Mouse (Mus musculus): ENCODE data around the gene Ppid. TPM values are rescaled to one million over a fixed set of nuclear protein-coding genes. Genes with fewer than 3 reads are reported as not detected.

Ppid gene
- 10 to 100 TPM; 37.5 to 50.4 (median 42.6) TPM for total RNA-seq (2022)

DNA sequence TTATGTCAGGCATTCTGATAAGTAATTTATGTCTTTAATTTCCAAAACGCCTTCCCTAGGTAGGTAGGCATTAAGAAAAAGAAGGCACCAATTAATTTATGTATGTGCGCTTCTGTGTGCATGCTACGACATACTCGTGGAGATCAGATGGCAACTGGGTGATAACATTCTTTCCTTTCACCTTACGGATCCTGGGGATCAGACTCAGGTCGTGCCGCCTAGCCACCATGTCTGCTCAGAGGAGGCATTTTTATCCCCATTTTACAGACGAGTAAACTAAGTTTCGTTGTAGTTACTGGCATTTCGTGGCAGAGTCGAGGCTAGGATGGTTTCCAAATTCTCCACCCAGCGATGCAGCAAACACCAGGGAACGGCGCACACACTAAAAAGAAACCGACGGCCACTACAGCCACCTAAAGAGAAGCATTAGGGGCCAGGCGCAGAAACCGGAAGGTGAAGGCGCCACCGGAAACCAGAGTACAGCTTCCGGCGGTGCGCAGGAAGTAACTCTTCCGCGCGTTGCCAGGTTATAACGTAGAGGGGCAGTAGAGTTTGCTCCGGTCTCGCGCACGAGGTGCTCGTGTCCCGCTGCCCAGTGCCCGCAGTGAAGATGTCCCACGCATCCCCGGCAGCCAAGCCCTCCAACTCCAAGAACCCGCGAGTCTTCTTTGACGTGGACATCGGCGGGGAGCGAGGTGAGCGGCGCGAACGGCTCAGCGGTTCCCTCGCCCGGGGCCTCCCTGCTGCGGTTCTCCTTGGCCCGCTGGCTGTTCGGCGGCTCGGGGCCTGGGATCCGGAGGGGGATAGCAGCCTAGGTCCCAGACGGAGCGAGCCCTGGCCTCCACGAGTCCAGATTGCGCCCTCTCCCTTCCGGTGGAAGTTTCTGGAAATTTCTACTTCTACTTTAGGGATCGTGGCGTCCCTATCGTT, at the start of gene Ppid:
Gene Ppid (plus strand): TSS at position 480 of the 930 bp plus-strand sequence.
- peak; percentile 44 to 61 for DNase-seq (ENCODE audit: low spot score in 2 of 2)

DNA sequence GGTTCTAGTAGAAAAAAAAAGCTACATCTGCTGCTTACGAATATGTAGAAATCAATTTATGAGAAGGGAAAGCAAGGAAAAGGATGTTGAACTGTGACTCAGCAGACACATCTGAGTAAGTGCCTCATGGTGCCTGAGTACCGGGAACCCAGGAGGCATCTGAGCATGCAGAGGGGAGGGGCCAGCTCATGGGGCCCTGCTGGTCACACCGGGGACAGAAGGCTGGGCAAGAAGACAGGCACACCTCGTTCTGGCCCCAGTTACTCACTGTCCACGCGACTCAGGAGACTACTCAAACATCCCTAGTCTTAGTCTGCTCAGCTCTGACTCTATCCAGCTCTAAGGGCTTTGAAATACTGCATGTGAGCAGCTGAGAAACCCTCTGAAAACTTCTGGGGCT, 48.6 kb upstream of the Ppid start:
- DNase-seq (ENCODE audit: low spot score in 2 of 2), result no peak

DNA sequence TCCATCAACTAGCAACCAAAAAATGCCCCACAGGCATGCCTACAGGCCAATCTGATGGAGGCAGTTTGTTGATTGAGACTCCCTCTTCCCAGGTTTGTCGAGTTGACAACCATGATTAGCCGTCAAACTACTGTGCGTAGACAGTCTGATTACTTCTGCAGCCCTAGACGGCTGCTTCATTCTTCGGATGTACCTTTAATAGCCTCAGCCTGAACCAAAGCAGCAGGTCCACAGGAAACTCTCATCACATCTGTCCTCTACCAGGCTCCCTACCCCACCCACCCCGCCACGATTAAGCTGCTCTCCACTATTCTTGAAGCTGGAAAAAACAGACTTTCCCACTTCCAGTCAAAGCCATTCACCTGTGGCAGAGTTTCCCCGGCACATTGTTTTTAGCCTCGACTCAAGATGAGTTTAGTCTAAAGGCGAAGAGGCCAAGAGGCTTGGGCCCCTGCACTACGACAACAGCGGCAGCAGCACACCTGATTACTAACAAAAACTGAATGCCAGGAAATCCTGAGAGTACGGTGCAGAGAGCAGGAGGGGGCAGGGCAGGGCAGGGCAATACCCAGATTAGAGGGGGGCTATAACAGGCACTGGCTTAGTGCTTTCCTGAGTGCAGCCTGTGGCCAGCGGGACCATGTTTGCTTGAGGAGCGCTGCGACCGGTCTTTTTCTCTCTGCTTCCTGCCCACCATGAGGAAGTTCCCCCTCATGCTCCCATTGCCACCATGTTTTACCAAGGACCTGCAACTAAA, 42.3 kb upstream of the Ppid start:
- no peak for DNase-seq (ENCODE audit: low spot score in 2 of 2)

DNA sequence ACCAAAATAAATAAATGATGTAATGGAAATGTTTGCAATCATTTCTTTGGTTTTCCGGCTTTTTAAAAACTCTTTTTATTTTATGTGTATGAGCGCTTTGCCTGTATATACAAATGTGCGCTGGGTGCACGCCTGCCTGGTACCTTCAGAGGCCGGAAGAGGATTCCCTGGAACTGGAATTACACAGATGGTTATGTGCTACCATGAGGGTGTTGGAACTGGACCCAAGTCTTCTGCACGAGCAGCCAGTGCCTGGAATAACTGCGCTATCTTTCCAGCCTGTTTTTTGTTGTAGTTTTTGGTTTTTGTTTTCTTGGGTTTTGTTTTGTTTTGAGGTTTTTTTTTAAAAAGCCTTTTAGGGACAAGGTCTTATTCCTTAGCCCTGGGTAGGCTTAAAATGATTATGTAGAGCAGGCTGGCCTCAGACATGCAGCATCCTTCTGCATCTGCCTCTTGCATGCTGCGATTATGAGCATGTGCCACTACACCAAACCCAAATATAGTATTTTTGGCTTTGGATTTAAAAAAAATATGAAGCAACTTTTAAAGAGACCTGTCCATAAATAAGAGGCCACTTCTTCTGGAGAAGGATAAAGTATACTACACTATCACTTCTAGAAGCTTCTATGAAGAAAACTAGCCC, 41.3 kb upstream of the Ppid start:
- DNase-seq (ENCODE audit: low spot score in 2 of 2), result no peak

DNA sequence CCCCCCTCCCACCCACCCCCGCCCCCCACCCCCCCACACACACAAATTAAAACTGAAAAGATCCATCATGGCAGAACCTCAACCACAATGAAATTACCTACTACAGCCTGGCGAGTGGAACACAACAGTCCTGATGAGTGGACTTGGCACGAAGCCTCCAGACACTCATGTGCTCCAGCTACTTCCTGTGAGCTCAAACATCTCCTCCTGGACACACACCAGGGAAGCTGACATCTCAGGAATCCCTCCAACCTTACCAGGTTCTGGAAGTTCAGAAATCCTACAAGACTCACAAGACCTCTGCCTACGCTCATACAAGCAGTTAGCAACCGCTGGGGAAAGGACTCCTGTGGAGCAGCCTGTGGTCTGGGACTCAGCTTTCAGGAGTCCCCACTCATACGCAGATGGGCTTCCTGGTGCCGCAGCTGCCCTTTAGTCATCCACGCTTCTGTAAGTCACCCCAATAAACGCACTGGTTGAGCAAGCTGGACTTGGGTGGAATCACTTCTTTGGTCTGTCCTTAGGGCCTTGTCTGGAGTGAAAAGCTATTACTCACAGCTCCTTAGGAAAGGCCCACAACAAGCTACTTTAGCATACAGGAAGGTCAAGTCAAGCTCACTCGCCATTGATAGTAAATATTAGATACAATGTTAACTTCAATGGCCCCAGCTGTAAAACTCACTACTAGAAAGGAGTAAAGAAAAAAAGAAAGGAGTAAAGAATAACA, 39.2 kb upstream of the Ppid start:
- no peak for DNase-seq (ENCODE audit: low spot score in 2 of 2)

DNA sequence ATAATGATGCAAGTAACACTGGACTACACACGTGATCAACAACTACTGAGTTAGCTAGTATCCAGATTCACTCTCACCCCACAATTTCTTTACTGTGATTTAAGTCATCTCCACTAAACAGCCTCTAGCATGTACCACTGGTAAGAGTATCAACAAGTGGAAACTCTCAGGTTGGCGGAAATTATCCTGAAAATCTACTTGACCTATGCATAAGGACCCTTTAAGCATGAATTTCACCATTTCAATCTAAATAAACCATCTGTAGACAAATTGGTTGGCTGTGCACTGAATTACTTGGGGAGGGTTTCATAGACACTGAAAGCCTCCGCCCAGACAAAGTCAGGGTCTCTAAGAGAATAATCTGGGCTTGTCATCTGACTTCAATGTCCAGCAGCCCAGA, 37.4 kb upstream of the Ppid start:
- no peak for DNase-seq (ENCODE audit: low spot score in 2 of 2)

DNA sequence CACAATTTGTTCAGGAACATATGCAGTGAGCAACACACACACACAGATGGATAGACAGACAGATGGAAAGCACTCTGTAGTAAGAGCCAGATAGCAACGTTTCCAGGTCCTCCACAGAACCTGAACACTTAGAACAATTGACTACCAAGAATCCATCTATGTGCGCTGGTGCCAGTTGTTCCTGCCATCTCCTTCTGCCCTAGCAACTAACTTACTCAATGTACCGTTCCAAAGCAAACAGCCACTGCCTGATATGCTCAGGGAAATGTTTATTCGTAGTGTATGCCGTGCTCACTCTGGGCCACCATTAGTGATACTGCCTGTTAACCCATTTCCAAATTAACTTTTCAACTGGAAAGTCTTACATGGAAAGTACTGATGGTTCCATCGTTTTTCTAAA, 36.1 kb upstream of the Ppid start:
- no peak for DNase-seq (ENCODE audit: low spot score in 2 of 2)

DNA sequence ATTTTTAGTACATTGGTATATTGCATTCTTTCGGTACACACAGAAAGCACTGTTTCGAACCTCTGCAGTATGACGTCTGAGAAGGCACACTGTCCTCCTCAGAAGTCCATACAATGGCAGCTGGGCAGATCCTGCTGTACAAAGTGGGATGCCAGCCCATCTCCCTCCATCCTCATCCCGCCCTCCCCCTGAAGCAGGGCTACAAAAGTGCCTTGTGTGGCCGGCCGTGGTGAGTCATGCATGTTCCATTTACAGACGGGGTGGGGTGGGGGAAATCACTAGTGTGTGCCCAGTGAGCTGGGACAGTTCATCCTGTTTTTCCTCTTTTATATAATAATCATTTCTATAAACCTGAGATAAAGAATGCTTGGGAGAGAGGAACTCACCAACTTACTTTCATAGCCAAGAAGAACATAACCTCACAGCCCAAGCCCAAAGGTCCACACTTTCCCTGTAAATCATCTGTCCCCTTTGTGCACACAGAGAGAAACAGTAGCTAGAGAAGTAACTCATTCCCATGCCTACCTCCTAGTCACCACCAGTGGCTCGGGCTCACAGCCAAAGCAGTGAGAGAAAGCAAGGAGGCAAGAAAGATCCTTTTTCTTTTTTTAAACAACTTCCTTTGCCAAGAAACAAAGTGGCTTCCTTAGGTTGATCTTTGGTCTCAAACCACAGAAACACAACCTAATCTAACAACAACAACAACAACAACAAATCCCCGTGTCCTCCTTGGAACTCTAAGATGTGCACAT, 31.9 kb upstream of the Ppid start:
- no peak for DNase-seq (ENCODE audit: low spot score in 2 of 2)

DNA sequence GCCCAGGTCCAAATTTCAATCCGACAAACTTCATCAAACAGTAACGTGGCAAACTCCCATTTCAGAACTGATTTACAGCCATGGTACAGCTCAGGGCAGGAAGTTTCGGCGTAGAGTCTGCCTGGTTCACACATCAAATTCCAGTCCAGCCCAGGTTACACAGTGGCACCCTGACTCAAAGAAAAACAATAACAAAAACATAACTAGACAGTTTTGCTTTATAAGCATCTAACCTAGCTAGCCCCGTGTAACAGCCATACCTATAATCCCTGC, 31.4 kb upstream of the Ppid start:
- DNase-seq (ENCODE audit: low spot score in 2 of 2), result no peak

DNA sequence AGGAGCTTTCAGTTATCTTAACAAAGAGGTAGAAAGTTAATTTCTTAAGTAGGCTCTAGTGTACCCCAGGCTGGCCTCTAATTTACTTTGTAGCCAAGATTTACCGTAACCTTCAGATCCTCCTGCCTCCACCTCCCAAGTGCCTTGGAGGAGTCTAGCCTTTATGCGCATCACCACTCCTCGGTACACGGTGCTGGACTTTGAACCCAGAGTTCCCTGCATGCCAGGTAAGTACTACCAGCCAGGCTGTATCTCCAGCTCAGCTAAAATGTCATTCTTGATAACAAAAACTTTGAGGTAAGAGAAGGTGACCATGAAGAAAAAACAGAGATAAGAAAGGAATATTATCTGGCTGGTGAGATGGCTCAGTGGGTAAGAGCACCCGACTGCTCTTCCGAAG, 30.6 kb upstream of the Ppid start:
- no peak for DNase-seq (ENCODE audit: low spot score in 2 of 2)

DNA sequence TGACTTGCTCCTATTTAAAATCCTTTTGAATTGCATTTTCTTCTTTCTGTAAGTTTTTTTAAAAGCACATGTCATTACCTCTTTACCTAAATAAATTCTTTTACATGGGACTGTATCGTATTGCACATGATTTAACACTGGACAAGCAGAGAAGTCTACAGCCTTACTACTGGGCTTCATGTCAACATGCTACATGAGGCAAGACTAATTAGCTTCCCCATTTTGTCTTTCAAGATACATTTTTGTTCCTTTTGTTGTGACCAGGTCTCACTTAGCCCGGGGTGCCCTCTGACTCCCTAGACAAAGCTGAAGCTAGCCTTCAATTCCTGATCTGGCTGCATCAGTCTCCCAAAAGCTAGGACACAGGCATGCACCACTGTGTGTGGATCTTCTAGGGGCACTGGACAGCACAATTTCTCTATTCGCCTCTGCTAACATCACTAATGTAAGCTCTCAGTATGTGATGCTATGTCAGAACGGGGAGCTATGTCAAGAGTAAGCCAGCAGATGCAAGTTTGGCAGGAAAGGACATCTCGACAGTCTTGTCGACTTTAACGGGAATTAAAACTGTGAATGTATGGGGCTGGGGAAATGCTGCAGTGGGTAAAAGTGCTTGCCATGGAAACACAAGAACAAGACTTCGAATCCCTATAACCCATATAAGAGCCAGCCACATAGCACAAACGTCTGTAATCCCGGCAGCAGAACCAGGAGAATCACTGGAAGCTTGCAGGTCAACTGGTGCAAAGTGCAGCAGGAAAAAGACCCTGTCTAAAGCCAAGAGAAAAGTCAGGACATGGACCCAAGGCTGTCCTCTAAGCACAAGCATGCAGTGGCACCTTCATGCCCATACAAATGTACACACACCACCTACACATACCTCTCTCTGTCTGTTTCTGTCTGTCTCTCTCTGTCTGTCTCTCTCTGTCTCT, 29.1 kb upstream of the Ppid start:
- DNase-seq (ENCODE audit: low spot score in 2 of 2), result no peak

DNA sequence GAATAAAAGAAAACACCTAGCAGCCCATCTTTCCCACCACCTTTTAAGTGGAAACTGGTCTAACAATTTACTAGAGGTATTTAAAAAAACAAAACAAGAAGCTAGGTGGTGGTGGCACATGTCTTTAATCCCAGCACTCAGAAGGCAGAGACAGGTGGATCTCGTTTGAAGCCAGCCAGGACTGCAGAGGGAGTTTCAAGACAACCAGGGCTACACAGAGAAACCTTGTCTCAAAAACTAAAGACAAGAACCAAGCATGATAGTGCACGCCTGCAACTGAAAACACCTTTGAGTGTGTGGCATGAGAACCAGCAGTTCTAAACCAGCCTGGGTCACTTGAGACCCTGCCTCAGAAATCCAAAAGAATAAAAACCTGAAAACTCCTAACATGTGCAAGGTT, 27.6 kb upstream of the Ppid start:
- no peak for DNase-seq (ENCODE audit: low spot score in 2 of 2)

DNA sequence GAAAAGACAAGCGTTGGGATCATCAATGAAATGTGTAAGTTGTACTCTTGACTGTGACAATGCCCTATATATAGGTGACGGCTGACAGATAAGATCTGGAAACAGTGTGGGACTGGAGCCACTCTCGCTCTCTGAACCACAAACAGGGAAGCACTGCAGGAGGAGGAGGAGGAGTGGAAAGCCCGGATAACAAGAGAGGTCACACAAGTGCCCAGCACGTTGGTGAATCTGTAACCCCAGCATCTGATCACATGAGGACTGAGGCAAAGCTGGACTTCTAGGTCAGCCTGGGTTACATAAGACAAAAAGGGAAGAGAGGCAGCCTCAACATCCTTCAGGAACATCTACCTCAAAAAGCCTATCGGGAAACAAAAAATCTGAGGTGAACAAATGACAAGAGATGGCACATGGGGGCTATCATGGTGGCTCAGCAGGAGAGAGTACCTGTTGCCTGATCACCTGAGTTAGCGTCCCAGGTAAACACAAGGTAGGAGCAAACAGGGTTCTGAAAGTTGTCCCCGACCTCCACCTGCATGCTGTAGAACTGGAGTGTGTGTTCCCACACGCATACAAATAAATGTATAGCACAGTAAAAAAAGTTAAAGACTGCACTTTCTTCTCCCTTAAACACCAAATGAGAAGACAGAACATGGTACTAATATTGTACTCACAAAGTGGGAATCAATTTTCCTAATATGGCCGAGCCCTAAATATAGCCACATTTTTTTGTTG, 26.1 kb upstream of the Ppid start:
- no peak for DNase-seq (ENCODE audit: low spot score in 2 of 2)

DNA sequence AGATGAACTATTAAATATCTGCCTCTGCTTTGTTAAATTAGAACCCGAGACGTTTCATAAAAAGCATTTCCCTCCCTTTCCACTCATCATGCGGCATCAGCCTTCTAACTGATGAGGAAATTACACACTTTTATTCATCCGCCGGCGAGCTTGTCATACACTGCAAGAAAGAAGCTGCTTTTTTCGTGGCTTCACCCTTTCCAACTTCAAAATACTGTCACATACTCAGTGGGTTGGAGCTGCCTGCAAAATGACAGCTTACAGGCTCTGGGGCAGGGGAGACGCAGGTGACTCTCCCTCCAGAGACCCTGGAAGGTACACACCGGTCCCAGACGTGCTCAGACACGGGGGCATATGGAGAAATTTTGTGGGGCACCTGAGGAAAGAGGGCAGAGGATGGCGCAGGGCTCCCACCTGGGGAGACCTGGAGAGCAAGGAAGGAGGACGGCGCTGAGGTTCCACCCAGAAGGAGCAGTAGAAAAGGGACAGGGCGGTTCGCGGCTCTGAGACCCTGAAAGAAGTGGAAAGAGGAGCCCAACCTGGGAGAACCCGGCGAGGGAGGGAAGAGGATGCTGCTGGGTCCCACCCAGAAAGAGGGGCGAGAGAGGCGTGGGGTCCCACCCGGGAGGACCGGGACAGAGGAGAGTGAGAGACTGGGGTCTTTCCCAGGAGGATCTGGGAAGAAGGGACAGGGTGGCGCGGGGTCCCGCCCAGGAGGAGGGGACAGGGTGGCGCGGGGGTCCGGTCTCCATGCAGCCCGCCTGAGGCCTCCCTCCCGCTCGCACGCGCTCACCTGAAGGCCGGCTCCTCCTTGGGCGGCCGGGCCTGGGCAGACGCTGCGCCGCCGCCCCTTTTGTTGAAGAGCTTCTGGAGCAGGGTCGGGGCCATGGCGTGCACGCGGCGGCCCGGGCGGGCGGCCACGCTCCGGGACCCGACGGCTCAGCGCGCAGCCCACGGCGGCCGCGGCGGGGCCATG, 24.1 kb upstream of the Ppid start:
- peak in 1 of 2 experiments; percentile 45 for DNase-seq (ENCODE audit: low spot score in 2 of 2)

DNA sequence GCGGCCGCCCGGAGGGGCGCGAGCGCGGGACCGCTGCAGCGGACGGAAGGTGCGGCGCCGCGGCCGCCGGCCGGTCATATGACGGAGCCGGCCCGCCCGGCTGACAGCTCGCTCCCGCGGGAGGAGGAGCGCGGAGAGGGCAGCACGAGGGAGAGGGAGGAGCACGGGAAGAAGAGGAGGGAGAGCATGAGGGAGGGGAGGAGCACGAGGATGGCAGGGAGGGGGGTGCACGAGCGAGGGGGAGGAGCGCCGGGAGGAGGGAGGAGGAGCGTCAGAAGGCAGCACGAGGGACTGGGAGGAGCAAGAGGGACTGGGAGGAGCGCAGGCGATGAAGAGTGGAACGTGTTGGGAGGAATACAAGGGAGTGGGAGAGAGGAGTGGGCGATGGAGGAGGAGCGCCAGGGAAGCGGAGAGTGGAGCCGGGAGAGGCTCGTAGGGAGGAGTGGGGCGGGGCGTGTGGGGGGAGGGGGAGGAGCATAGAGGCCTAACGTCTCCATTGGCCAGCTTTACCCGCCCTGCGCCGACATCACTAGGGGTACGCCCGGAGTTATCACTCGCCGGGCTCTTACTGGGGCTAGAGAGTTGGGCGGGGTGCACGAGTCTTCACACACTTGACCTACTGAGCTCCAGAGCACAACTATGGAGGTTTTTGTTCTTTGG, 23.3 kb upstream of the Ppid start, which contains the start of gene Fnip2:
Gene Fnip2 (minus strand): TSS at position 94 of the 660 bp plus-strand sequence.
- peak; percentile 77 to 85 for DNase-seq (ENCODE audit: low spot score in 2 of 2)

DNA sequence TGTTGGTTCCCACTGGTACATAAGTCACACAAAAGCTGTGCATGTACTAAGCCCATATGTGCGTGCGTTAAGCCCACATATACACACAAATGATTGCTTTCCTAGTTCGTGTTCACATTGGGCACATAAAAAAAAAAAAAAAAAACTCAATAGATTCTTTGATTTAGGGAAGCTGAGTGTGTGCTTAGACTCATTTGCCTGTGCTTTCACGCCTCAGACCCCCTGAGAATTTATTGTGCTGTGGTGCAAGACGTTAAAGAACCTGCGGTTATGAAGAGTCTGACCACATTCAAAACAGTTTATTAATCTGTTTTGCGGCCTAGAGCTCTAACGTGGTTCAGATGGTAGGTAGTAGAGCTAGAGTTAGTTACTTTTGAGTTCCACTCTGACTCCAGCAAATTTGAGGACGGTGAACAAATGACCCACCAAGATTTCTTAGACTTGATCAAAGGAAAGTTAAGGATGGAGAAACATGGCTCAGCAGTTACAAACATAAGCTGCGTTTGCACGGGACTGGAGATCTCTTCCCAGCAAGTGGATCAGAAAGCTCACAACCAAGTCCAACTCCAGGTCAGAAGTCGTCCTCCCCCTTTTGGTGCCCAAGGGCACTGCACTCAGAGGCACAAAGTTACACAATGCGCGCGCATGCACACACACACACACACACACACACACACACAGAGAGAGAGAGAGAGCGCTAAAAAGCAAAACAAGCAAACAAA, 22.4 kb upstream of the Ppid start:
- no peak for DNase-seq (ENCODE audit: low spot score in 2 of 2)

DNA sequence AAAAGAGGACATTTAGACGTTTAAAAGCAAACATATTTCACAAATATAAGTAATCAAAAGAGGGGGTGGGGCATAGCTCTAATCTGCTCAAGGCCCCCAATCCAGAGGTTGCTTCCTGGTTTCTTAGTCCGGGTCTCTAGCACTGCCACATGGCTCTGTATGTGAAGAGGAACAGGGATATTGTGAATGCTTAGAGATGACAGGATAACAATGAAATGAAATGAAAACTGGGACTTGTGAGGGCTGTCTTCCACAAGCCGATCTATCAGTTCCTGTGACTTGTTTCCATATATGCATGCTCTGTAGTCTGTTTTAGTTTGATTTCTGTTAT, 21.8 kb upstream of the Ppid start:
- DNase-seq (ENCODE audit: low spot score in 2 of 2), result no peak
